Mouse (Mus musculus) retina, adult 2 months (tissue): ENCODE results near the gene Plxna4.

Experiments
- DNase-seq: peaks from one replicate; pipeline ENCODE4 v3.0.0-alpha.2; 2012; ENCODE audit warnings: low read depth, low spot score

Plxna4 gene

DNA sequence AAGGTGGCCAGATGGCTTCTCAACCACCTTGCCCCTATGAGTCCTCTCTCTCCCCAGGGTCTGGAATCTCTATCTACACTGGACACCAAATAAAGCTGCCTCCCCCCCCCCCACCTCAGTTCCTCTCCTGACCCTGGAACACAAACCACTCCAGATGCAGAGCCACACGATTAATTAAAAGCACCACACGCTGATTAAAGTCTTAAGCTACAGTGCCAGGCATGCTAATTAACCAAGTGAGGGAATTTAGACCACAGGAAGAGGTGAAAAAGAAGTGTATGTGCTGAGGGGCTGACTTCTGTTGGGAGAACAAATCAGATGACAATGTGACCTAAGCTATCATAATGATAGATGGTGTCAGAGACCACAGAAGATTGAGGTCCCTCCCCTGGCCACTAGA lies 332.8 kb downstream of the Plxna4 start:
- DNase-seq: no peak

DNA sequence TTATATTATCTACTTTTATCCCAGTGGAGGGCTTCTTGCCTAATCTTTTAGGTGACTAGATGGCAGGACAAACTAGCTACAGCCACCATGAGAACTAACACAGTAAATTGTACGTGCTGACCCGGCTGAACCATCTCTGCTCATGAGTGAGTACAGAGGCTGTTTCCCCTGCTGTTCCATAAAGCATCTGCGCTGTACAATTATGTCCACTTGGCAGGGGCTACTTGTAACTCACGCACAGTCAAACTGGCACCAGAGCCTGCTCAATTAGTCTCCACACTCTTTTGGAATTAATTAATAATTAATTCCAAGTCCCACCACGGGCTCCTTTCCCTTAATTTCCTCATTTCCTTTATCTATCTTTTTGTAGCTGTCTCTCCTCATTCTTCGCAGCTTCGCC lies 335.8 kb downstream of the Plxna4 start:
- DNase-seq: no peak

DNA sequence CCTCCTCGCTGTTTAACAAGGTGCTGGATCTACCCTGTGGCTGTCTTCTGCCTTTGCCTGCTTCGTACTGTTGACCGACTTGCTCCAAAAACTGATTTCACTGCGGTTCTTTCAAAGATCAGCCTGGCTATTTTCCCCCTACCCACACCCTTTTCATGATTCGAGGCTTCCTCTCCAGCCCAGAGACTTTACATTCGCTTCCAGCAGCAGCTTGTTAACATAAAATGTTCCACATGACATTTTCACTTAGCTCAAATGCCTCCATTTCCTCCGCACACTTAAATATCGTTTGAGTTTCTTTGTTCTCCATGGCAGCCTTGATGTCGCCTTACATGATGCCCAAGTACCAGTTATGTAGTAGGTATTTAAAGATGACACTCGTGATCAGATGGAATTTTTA lies 336.3 kb downstream of the Plxna4 start:
- no peak for DNase-seq

DNA sequence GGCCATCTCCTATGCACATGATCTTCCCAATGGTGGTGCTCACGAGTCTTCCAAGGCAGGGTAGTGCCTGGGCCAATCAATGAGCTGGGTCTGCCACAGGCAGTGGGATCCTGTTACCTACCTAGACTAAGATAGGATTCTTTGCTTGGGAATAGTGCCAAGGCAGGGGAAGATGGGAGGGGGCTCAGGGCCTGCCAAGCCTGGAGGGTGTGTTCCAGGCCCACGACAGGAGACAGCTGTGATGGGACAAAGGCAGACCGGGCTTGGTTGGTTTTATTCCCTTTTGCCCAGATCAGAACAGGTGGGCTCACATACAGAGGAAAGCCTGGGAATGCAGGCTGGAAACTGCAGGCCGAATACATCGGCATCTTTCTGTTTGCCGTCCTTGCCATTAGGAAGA lies 342.0 kb downstream of the Plxna4 start:
- DNase-seq: no peak

DNA sequence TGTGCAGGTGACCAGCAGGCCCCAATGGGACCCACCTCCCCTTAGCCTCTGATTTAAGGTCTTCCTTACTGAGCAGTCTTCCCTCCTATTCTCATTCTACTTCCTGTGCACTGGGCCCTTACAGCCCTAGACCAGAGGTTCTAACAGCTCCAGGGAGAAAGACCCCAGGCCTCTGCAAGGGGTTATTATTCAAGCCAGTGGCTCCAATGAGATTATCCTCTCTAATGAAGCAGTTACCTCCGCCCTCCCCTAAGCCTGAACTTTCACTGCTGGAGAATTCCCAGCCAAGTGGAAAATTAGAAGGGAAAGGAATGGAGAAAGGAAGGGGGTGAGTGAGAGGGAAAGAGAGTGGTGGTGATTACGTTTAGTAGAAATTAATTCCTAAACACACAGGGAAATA lies 345.0 kb downstream of the Plxna4 start:
- no peak for DNase-seq

DNA sequence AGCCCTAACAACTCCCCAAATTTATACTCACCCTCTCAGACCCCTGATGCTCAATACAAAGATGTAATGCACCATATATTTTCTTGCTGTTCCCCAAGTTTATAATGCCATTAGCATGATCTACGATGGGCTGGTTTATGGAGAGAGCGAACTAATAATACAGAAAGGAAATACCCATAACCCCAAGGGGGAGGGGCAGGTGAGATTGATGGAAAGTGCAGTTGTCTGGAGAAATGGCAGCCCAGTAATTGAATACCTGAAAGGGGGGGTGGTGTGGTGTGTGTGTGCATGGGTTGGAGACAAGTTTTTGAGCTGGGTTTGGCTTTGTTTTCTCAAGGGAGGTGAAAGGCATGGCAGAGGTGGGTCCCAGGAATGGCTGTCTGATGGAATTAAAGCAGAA lies 356.6 kb downstream of the Plxna4 start:
- no peak for DNase-seq

DNA sequence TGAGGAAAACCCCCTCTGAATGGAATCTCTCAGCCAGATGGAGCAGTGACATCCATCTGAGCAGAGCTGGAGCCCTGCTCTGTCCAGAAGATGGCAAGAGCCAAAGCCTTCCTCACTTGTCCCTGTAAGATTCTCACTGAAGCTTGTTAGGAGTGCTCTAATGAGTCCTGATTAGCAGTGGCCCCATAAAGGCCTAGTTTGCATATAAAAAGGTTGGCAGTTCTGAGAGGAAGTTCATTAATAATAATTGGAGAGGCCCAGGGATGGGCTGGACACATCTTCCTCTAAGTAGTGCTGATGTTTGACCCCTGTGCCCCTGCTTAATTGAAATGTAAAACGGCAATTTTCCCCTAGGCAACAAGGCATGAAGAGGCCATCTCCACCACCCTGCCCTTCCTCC lies 361.4 kb downstream of the Plxna4 start:
- no peak for DNase-seq

DNA sequence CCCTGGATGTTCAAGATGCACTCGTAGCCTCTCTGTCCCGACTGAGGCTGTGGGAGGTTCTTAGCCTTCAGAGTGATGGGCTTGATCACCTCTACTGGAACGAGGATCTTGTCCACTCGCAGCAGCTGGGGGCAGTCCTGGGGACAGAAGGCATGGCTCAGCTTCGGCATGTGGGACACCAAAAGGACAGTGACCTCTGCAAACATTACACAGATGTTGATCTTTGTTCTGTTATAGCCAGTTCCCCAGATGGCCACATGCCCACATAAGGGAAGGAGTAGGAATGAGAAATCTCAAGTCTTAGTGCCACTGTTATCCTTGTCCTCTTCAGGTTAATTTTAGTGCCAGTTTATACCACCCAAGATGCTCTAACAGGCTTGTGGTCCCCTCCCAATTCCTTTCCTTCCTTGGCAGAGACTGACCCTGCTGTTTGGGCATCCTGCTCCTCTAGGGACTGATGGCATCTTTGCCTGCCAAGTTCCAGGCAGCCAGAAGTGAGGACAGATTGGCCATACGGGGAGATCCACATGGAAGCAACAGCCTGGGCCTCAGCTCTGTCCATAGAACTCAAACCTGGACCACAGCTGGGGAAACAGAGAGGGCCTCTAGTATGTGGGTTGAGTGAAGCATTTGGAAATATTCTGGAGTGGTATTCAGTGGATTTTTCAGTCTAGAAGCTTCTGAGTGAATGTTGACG lies 363.8 kb downstream of the Plxna4 start:
- DNase-seq: no peak

DNA sequence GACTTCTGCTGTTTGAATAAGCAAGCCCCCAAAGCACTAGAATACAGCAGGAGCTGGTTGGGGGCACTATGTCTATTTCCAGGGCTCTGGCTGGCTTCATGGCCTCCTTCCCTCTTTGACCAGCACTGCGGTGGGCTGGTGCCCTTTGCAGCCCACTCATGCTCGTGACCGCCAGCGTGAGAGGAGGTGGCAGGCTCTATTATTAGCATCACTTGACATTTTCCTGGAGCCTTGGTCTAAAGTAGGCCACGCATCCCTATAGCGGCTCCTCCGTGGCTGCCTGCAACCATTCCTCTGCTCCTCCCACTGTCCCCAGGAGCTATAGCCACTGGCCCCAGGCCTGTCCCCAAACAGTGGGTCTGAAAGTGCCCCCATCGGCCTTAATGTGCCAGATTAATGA lies 367.2 kb downstream of the Plxna4 start:
- DNase-seq: no peak

DNA sequence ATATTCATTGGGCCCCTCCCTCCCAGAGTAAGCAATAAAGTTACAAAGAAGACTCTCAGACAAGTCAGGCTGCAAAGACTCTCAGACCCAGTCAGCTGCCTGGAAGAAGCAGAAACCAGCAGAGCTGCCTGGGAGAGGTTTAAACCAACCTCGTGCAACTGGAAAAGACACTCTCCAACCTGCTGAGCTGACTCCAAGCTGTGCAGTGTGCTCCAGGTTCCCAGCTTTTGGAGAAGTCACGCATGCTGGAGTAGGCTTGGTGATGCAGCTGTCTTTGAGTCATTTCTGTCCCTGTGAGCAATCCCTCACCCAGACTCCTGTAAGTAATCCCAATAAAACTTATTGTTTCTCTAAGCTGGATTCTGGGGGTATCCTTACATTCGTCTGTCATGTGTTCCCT lies 369.4 kb downstream of the Plxna4 start:
- no peak for DNase-seq

DNA sequence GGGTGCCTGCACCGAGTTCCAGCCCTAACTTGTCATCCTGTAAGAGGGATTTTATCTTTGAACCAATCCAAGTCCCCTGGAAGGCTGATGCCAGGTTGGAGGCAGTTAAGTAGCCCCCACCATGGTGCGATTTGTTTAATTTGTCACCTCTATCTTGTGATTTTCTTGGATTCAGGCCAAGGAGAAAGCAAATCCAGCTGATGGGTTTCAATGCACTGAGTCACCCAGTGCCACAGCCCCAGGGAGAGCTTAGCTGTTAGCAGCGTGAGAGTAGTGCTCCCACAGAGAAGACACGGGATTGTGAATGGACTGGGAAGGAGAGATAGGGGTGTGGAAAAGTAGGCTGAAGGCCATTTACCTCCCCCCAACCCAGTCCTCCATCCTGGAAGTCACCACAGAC lies 375.6 kb downstream of the Plxna4 start:
- DNase-seq: no peak

DNA sequence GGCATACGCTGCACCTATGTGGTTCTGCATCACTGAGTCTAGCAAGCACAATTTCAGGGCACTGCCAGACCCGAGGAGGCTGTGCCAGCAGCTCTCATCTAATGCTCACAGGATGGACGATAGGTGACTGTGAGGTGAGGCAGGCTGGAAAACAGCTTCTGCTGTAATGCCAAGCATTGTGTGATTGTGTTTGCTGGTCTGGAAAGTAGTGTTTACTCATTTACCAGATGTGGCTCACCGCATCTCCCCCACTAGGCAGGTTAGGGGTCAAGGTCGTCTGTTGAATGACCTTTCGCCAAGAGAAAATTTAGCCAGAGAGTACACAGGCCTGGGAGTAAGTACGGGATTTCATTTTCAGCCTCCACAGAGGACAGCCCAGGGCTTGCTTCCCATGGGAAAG lies 377.9 kb downstream of the Plxna4 start:
- no peak for DNase-seq

DNA sequence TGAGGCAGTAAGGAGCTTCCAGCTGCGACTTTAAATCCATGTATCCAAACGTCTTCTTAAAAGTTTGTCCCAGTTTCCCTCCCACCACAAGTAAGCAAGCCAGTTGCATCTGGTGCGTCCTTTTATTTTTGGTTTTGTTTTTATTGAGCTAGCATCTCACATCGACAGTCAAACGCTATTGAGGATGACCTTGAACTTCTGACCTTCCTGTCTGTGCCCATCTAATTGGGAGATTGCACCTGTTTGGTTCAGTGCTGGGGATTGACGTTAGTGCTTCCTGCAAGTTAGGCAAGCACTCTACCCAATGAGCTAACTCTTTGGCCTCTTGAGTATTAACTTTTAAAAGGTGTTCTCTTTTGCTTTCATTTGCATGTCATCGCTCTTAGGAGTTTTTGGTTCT lies 379.0 kb downstream of the Plxna4 start:
- DNase-seq: no peak

DNA sequence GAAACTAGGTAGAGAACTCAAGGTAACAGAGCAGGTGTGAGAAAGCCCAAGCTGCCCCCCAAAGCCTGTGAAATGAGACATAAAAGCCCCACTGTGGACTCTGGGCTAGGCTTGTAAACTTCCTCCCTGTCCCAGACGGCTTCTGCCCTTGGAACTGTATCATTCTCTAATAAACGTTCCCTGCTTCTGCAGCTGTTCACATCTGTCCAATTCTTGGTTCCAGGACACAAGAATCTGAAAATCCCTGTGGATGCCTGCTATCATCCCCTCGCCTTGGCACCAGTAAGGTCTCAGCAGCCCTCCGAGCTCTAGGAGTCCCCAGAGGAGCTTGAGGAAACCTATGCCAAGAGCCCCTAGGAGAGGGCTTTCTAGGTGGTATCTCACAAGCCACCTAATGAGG lies 383.7 kb downstream of the Plxna4 start:
- DNase-seq: no peak

DNA sequence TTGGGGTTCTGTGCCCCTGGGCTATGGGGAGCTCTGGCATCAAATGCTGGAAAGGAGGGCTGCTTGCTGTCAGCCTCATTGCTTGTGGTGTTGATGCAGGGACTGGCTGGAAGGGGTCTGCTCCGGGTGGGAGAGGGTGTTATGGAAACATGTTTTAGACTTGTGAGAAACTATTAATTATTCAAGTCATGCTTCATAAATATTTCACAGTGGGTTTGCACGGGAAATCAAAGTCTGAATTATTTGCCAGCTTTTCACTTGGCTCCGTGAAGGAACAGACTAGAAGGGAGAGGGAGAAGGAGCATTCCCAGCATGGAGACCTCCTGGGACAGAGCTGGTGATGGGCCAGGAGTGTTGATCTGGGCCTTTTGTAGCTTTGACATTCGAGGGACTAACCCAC lies 384.6 kb downstream of the Plxna4 start:
- no peak for DNase-seq

DNA sequence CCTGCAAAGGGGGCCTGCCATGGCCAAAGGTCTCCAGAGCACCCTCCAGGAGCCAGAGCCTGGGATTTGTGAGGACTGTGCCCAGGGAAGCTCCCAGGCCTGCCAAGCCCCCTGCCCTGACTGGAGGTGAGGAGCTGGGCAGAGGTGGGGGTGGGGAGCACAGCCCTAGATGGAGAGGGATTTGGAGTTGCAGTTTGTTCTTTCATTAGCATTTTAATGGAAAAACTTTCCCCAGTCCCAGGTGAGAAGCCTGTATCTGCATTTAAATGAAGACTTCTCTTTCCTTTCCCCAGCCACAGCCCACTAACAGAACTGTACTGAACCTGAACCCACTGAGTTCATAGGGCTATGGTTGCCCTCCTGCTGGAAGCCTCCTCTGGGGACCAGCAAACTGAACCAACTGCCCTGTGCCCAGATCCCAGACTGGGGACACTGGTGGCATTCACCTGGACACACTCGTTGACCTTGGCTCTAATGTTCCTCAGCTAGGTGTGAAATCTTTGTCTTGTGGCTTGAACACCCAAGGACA lies 385.3 kb downstream of the Plxna4 start:
- DNase-seq: no peak

DNA sequence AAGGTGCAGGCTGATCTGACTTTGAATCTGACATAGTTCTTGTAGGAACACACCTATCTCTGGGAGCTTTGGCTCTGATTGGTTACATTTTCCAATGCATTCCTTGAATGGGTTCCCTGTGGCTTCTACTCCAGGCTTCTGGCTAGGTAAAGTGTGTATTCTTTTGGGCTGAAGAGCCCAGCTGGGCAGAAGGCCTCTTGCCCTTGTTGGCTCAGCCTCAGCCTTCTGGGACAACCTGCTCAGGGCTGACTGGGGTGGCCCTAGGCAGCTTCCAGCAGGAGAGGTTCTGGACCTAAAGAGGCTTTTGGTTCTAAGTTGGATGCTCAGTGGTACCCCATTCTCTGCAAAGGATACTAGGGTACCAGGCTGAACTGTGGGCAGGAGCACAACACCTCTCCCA lies 386.5 kb downstream of the Plxna4 start:
- DNase-seq: no peak

DNA sequence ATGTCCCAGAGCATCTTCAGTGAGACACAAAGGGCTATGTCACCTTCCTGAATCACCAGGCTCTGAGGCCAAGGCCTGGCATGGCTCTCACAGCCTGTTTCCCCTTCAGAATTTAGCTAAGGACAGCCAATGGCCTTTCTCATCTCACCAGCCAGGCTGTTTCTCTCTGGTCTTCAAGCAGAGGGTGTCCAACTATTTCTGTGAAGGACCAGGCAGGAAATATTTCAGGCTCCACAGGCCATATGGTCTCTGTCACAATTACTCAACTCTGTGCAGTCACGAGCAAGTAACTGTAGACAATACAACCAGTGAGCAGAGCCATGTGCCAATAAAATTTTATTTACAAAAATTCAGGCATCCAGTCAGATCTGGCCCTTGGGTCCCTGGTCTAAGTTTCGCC lies 388.4 kb downstream of the Plxna4 start:
- DNase-seq: no peak

DNA sequence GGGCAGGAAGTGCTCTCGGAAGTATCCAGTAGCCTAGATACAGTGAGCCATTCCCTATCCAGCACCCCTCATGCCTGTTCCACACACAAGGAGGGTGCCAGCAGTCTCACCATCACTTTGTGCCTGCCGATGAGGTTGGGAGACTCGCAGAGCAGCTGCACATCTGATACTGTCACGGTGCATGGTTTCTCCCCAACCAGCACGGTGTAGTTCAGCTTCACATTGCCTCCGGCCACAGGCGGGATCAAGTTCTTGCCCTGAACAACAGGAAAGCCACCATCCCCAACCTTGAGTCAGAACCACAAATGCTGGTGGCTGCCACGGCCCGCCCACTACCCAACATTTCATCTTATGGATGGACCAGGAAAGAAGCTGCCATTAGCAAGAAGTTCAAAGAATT lies 391.1 kb downstream of the Plxna4 start:
- DNase-seq: no peak

DNA sequence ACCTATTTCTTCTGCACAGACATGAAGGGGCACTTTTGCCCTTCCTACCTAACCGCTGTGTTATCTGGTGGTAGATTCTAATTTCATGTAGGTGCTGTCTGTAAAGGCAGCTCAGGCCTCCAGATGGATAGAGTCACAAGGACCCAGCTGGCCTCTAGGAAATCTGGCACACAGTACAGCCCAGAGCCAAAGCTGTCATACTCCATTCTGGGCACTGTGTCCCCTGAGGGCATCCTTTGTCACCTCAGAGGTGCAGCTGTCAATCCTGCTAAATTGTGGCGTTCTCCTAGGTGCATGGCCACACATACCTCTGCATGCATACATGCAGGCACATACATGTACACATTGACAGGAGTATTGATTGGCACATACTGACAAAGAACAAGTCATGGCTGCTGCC lies 394.9 kb downstream of the Plxna4 start:
- DNase-seq: no peak

DNA sequence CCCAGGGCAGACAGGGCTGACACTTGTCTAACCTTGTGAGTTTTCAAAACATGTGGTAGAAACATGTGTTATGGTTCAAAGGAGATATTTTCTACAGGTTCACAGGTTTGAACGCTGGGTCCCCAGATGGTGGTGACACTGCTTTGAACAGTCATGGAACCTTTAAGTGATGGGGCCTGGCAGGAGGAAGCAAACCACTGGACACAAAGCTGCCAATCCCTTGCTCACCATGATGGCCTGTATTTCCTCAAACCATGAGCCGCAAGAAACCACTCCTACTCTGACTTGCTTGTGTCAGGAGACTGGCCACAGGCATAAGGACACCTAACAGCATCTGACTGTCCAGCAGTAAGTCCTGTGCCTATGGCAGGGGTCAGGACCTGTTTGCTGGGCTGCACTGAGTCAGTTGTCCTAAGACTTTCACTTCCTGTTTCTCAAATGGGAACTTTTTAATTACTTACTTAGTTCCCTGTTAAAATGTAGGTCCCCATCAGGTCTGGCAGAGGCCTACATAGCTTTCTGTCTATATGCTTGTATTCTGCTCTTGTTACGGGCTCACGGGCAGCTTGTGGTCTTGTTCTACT lies 403.5 kb downstream of the Plxna4 start:
- DNase-seq: no peak

DNA sequence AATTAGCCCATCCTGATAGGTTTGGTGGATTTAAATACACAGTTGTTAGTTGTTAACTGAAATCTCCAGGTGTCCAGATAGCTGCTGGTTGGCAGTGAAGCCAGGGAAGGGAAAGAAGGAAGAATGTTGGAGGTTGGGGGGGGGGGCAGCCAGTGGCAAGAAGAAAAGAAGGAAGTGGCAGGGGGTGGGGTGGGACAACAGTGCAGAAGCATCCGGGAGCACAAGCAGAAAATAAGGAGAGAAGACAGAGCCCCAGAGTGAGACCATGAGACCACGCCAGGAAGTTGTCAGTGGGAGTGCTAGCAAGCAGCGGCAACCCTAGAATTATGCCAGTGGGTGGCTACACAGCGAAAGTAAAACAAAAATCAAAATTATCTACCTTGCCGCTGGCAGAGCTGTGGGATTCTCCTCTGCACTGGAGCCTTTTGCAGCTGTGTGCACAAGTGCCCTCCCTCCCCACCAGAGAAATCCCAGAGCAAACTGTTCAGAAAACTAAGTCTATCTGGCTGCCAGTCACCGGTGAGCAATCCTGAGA lies 404.3 kb downstream of the Plxna4 start:
- no peak for DNase-seq

DNA sequence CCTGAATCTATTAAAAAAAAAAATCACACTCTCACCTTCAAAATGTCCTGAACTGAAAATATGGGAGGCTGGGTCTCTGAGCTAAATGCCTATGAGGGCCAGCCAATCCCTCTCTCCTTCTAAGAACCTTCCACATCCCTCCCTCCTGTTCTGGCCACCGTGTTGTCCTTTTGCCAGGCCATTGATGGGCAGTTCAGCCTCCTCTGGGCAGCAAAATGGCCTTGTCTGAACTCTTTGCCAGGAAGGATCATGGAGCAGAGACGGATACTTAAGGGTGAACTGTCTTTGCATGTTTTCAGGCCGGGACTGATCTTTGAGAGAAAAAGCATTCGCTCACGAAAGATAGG lies 408.0 kb downstream of the Plxna4 start:
- no peak for DNase-seq
